Mouse (Mus musculus): ENCODE data around the gene Cars.
A peak's percentile ranks its signal among the peaks of the same experiment; 100 is the strongest.
"Not testable (repeated sequence)": the region's sequence is repeated elsewhere in the genome, so short reads cannot be mapped to it uniquely, and the experiment has no call there.

The Cars gene

GRCm38 (mm10) chr7:143599428-143600230 lies at the start of gene Cars:
Gene Cars (minus strand): TSS chr7:143600090.
- peak; percentile 99 for DNase-seq (ENCODE audit: low spot score)

- DNase-seq (ENCODE audit: low spot score) = peak; percentile 91
Observed at GRCm38 (mm10) chr7:143649034-143649768, 49.3 kb upstream of the Cars start, which contains the start of gene Tnfrsf22. Gene Tnfrsf22 (minus strand): TSS chr7:143649661.

GRCm38 (mm10) chr7:143643949-143644348 lies 44.1 kb upstream of the Cars start:
- DNase-seq (ENCODE audit: low spot score) = not testable (repeated sequence)

GRCm38 (mm10) chr7:143636674-143637073 lies 36.8 kb upstream of the Cars start:
- no peak for DNase-seq (ENCODE audit: low spot score)

GRCm38 (mm10) chr7:143631503-143631902 lies 31.6 kb upstream of the Cars start:
- no peak for DNase-seq (ENCODE audit: low spot score)

- no peak for DNase-seq (ENCODE audit: low spot score)
Observed at GRCm38 (mm10) chr7:143629501-143629900, 29.6 kb upstream of the Cars start.

- DNase-seq (ENCODE audit: low spot score) = no peak
Observed at GRCm38 (mm10) chr7:143628540-143628939, 28.6 kb upstream of the Cars start, which contains the start of gene Tnfrsf26. Gene Tnfrsf26 (minus strand): TSS chr7:143628722.

- no peak for DNase-seq (ENCODE audit: low spot score)
Observed at GRCm38 (mm10) chr7:143627555-143628286, 27.8 kb upstream of the Cars start.

- DNase-seq (ENCODE audit: low spot score) = no peak
Observed at GRCm38 (mm10) chr7:143626178-143626577, 26.3 kb upstream of the Cars start.

- no peak for DNase-seq (ENCODE audit: low spot score)
Observed at GRCm38 (mm10) chr7:143625151-143625550, 25.3 kb upstream of the Cars start.

- no peak for DNase-seq (ENCODE audit: low spot score)
Observed at GRCm38 (mm10) chr7:143624561-143624960, 24.7 kb upstream of the Cars start.

- DNase-seq (ENCODE audit: low spot score) = no peak
Observed at GRCm38 (mm10) chr7:143620951-143621350, 21.1 kb upstream of the Cars start.

GRCm38 (mm10) chr7:143614404-143615135 lies 14.7 kb upstream of the Cars start:
- no peak for DNase-seq (ENCODE audit: low spot score)

- DNase-seq (ENCODE audit: low spot score) = no peak
Observed at GRCm38 (mm10) chr7:143612215-143612614, 12.3 kb upstream of the Cars start.

GRCm38 (mm10) chr7:143605321-143605720 lies 5.4 kb upstream of the Cars start:
- no peak for DNase-seq (ENCODE audit: low spot score)

- DNase-seq (ENCODE audit: low spot score) = no peak
Observed at GRCm38 (mm10) chr7:143604889-143605288, 5.0 kb upstream of the Cars start.

- DNase-seq (ENCODE audit: low spot score) = peak; percentile 5
Observed at GRCm38 (mm10) chr7:143601705-143602104, 1.8 kb upstream of the Cars start.

GRCm38 (mm10) chr7:143600231-143600740 lies 396 bp upstream of the Cars start:
- DNase-seq (ENCODE audit: low spot score) = no peak

- no peak for DNase-seq (ENCODE audit: low spot score)
Observed at GRCm38 (mm10) chr7:143594865-143595264, 5.0 kb downstream of the Cars start.

GRCm38 (mm10) chr7:143592255-143592654 lies 7.6 kb downstream of the Cars start:
- DNase-seq (ENCODE audit: low spot score) = no peak

GRCm38 (mm10) chr7:143588006-143588405 lies 11.9 kb downstream of the Cars start:
- DNase-seq (ENCODE audit: low spot score) = no peak
